Mouse (Mus musculus): Measurements from ENCODE around the gene Cfap74.

DNA sequence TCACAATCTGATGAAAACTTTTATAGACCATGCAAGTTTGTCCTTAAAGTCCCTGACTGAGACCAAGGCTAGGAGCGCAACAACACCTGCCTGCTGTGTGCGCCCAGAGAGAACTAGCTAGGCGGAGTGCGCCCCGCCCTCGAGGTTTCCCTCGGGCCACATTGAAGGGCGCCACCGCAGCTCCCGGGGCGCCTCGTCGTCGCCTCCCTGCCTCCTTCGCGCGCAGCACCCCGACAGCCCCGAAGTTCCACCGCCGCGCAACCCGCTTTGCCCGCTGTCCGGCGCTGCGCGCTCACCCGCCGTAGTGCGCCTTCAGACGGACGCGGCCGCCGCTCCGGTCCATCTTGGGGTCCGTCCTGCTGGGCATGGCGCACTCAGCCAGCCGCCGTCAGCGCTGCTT lies 48.1 kb upstream of the Cfap74 start:
- TF ChIP-seq CTCF (IDR thresholded peaks at IDR 0.05) (no peak), EP300 (IDR thresholded peaks at IDR 0.05) (no peak)
